Mouse (Mus musculus) regulatory T cell (primary cell): ENCODE results near the gene Vcan.
"Not testable (repeated sequence)": the region's sequence is repeated elsewhere in the genome, so short reads cannot be mapped to it uniquely, and the experiment has no call there.

ENCODE experiments used
- in situ Hi-C: fragments of 300-600 bp; cut with MboI, MseI; formaldehyde crosslinking; loops from one replicate; pipeline ENCODE4 v1.15.1; 2025; ENCODE audit warnings: high pct_unique_total_duplicates

Gene Vcan

GRCm38 (mm10) chr13:89741766-89742685 is at the start of gene Vcan:
Gene Vcan (minus strand): TSS chr13:89742509.
- in situ Hi-C loops, result loop anchor here (25.0 kb wide), 1 partner anchor 1970 kb away; no protein-coding TSS in a partner anchor

- in situ Hi-C loops, result loop anchor here (25.0 kb wide), 1 partner anchor 1046 kb away; no protein-coding TSS in a partner anchor
Observed at GRCm38 (mm10) chr13:89791475-89791874, 49.2 kb upstream of the Vcan start.

- in situ Hi-C loops, result loop anchor here (25.0 kb wide), 1 partner anchor 1054 kb away; no protein-coding TSS in a partner anchor
Observed at GRCm38 (mm10) chr13:89782886-89783285, 40.6 kb upstream of the Vcan start.

DNA sequence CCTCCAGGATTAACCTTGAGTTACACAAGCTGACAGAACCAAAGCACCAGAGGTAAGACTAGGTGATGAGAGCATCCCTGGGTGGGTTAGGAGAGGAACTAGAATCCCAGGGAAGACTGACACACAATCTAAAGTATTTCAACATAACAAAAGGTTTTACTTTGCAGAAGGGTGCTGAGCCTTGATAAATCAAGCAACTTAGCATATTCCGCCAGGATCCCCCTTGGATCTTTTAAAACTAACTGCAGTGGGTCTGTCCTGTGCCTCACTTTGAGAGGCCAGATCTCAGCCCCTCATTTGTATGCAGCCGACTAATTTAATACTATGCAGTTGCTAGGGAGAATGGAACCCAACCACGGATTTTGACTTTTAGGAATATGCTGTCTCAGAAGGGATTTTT is 38.0 kb upstream of the Vcan start:
- in situ Hi-C loops, result loop anchor here (25.0 kb wide), 1 partner anchor 1057 kb away; no protein-coding TSS in a partner anchor

DNA sequence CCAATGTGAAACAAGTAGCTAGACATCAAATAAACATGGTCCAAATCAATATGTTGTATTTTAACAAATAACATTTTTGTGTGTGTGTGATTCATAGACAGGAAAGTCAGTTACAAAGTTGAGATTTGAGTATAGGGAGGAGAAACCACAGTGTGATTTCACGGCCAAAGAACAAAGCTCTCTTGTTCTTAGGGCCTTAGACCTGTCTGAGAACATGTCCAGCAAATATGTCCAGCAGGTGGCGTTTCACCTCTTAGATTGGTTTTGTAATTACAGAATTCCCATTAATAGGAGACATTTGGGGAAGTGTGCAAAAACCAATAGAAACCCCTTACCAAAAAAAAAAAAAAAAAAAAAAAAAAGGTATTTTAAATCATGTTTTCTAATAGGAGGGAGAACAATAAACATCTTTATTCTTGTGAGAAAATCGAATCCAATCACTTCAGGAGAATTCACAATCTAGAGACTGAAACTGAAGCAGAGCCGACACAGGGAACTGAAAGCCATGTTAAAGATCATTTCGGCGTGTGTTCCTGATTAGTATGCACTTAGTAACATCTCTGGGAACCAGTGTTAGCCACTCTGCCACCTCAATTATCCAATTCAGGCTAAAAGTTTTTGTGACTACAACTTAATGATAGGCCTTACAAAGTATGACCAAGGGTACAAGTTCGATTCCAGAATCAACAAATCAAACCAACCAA is 37.1 kb upstream of the Vcan start:
- in situ Hi-C loops, result loop anchor here (25.0 kb wide), 1 partner anchor 1058 kb away; no protein-coding TSS in a partner anchor

GRCm38 (mm10) chr13:89777764-89778163 is 35.5 kb upstream of the Vcan start:
- in situ Hi-C loops, result loop anchor here (25.0 kb wide), 1 partner anchor 1060 kb away; no protein-coding TSS in a partner anchor

GRCm38 (mm10) chr13:89777146-89777545 is 34.8 kb upstream of the Vcan start:
- in situ Hi-C loops, result loop anchor here (25.0 kb wide), 1 partner anchor 1060 kb away; no protein-coding TSS in a partner anchor

GRCm38 (mm10) chr13:89766551-89766950 is 24.2 kb upstream of the Vcan start:
- in situ Hi-C loops, result no loop called here

DNA sequence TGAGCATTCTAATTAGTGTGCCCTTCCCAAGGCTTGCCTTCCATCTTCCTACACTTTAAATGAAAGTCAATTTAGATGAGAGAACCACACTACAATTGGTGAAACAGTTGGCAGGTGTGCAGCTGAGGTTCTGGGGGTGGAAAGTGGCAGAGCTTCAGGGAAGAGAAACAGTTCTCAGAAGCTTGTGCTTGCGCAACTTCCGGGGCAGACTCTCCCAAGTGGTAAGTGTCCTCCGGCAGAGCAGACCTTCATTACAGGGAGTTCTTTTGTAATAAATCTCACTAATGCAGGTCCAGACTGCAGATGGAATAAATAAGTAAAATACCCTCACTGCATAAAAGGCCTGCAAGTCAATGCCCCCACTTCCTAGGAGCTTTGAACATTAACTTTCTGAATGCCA is 23.7 kb upstream of the Vcan start:
- in situ Hi-C loops, result no loop called here

DNA sequence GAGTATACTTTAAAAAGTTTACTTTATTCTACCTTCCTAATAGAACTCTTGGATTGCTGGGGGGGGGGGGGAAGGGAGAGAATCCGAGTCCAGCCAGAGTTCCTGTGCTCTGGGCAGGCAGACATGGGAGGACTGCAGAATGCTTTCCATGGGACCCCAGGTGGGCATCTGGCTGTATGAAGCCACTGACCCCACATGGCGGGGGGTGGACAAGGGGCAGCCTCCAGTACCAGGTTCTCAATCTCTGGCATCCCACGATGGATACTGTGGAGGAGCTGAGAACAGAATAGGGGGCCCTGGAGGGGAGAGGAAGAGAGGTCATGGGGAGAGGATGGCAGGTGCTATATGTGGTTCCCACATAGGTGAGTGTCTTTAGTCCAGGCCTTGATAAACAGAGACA is 20.0 kb upstream of the Vcan start:
- in situ Hi-C loops, result no loop called here

GRCm38 (mm10) chr13:89756347-89756746 is 14.0 kb upstream of the Vcan start:
- in situ Hi-C loops, result no loop called here

DNA sequence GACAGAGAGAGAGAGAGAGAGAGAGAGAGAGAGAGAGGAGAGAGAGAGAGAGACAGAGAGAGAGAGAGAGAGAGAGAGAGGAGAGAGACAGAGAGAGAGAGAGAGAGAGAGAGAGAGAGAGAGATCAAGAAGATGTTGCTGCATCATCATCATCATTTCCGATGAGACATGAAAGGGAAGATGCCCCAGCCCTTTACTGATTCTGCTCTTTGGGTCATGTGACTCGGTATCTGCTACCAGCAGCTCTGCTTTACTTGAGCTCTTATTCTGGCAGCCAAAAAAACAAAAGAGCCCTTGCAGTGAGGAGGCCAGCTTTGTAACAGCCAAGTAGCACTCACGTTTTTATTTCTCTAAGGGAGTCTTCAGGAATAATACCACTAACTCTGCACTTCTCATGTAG is 8.3 kb upstream of the Vcan start:
- in situ Hi-C loops, result not testable (repeated sequence)

- in situ Hi-C loops, result loop anchor here (25.0 kb wide), 1 partner anchor 1969 kb away; no protein-coding TSS in a partner anchor
Observed at GRCm38 (mm10) chr13:89743201-89743600, 892 bp upstream of the Vcan start.

GRCm38 (mm10) chr13:89742686-89743200 is 434 bp upstream of the Vcan start:
- in situ Hi-C loops, result loop anchor here (25.0 kb wide), 1 partner anchor 1970 kb away; no protein-coding TSS in a partner anchor

DNA sequence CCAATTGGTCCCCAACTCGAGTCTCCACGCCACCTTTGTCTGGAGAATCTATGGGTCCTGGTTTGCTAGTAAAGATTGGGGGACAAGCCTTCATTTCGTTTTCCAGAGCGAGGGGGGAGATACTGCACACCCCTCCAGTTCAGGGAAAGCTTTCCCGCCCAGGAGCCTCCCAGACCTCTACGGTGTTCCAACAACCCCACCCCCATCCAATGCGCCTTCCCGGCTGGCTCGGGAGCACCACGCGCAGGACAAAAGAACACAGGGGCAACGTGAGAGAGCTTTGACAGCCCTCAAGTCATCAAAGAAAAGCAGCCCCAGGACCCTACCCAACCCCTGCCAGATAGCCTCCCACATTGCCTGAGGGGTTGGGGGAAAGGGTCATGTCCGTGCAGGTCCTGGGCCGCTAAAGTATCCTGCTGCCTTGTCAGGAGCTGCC is 1.2 kb downstream of the Vcan start:
- in situ Hi-C loops, result loop anchor here (25.0 kb wide), 1 partner anchor 1971 kb away; no protein-coding TSS in a partner anchor

- in situ Hi-C loops, result loop anchor here (25.0 kb wide), 1 partner anchor 1972 kb away; no protein-coding TSS in a partner anchor
Observed at GRCm38 (mm10) chr13:89740243-89741115, 1.8 kb downstream of the Vcan start.

DNA sequence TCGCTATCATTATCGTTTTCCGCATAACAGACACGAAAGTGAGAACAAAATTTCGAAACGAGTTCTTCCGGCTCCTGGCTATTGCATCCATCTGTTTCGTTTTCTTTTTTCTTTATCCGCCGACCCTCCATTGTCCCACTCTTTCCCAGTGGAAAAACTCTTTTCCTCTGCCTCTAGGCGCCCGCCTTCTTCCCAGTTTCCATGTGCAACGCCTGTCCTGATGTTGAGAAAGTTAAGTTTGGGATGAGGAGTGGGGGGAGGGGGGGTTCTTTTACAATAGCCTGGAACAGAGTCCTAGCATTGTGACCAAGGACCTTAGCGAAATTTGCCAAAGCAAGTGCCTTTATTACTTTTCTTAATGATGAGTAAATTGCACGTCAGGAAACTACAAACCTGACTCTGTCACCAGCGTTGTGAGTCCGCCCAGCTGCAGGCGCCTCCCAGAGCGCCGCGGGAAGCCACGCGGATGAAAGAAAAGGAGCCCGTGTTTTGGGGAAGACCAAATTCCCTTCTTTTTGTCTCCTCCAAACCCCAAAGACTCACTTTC is 2.5 kb downstream of the Vcan start:
- in situ Hi-C loops, result loop anchor here (25.0 kb wide), 1 partner anchor 1973 kb away; no protein-coding TSS in a partner anchor

GRCm38 (mm10) chr13:89738776-89739695 is 3.3 kb downstream of the Vcan start:
- in situ Hi-C loops, result loop anchor here (25.0 kb wide), 1 partner anchor 1973 kb away; no protein-coding TSS in a partner anchor

- in situ Hi-C loops, result loop anchor here (25.0 kb wide), 1 partner anchor 1974 kb away; no protein-coding TSS in a partner anchor
Observed at GRCm38 (mm10) chr13:89738275-89738674, 4.0 kb downstream of the Vcan start.
